Mouse (Mus musculus) c-Kit-positive CD71-negative TER-119-negative erythroid progenitor cells, embryonic 14.5 days (primary cell): Measurements from ENCODE around the gene Cxcl12.

ENCODE experiments used
- DNase-seq: peaks from one replicate; pipeline ENCODE4 v3.0.0-alpha.2; 2013; ENCODE audit warnings: low read depth

Cxcl12 gene

GRCm38 (mm10) chr6:117175113-117175793, 6.9 kb downstream of the Cxcl12 start:
- DNase-seq = no peak

GRCm38 (mm10) chr6:117176406-117176805, 8.1 kb downstream of the Cxcl12 start:
- no peak for DNase-seq

- DNase-seq = no peak
Measured at GRCm38 (mm10) chr6:117180303-117180702, 12.0 kb downstream of the Cxcl12 start.

- DNase-seq = no peak
Measured at GRCm38 (mm10) chr6:117185381-117185780, 17.0 kb downstream of the Cxcl12 start.

GRCm38 (mm10) chr6:117190453-117190852, 22.1 kb downstream of the Cxcl12 start:
- no peak for DNase-seq

GRCm38 (mm10) chr6:117191741-117192140, 23.4 kb downstream of the Cxcl12 start:
- DNase-seq = no peak

GRCm38 (mm10) chr6:117192678-117193077, 24.3 kb downstream of the Cxcl12 start:
- no peak for DNase-seq

- no peak for DNase-seq
Measured at GRCm38 (mm10) chr6:117195270-117195669, 26.9 kb downstream of the Cxcl12 start.

GRCm38 (mm10) chr6:117198871-117199270, 30.5 kb downstream of the Cxcl12 start:
- no peak for DNase-seq

- DNase-seq = no peak
Measured at GRCm38 (mm10) chr6:117199718-117200117, 31.4 kb downstream of the Cxcl12 start.

- DNase-seq = no peak
Measured at GRCm38 (mm10) chr6:117200916-117201315, 32.6 kb downstream of the Cxcl12 start.

GRCm38 (mm10) chr6:117201396-117201795, 33.1 kb downstream of the Cxcl12 start:
- DNase-seq = no peak

- DNase-seq = no peak
Measured at GRCm38 (mm10) chr6:117201859-117202258, 33.5 kb downstream of the Cxcl12 start.

GRCm38 (mm10) chr6:117202856-117203400, 34.6 kb downstream of the Cxcl12 start:
- DNase-seq = no peak

GRCm38 (mm10) chr6:117204112-117204511, 35.8 kb downstream of the Cxcl12 start:
- DNase-seq = no peak

- DNase-seq = no peak
Measured at GRCm38 (mm10) chr6:117206834-117207233, 38.5 kb downstream of the Cxcl12 start.

- no peak for DNase-seq
Measured at GRCm38 (mm10) chr6:117207289-117207688, 39.0 kb downstream of the Cxcl12 start.

- no peak for DNase-seq
Measured at GRCm38 (mm10) chr6:117210086-117210485, 41.8 kb downstream of the Cxcl12 start.

GRCm38 (mm10) chr6:117210536-117210935, 42.2 kb downstream of the Cxcl12 start:
- DNase-seq = no peak

- no peak for DNase-seq
Measured at GRCm38 (mm10) chr6:117214506-117214905, 46.2 kb downstream of the Cxcl12 start.

GRCm38 (mm10) chr6:117218442-117219299, 50.3 kb downstream of the Cxcl12 start:
- DNase-seq = no peak

- DNase-seq = no peak
Measured at GRCm38 (mm10) chr6:117219300-117219680, 51.0 kb downstream of the Cxcl12 start.

GRCm38 (mm10) chr6:117219911-117220481, 51.7 kb downstream of the Cxcl12 start:
- DNase-seq = no peak
